Mouse (Mus musculus) hematopoietic stem cell, adult 5-6 weeks (primary cell): ENCODE measurements at regions not wholly inside any gene's neighbourhood (a gene's known extent, or its start where the extent isn't known, plus 50 kb on each side); places are given as distances from the start of the nearest gene placed in this dataset.
"Not testable (repeated sequence)": the region's sequence is repeated elsewhere in the genome, so short reads cannot be mapped to it uniquely, and the experiment has no call there.

Experiments used
- ATAC-seq, 2 experiments: fragments of 125-278 bp in 1 of 2; replicated peaks in 1 of 2; 2 replicates each; pipeline ENCODE4 v1.8.0; 2016 to 2017; ENCODE audit warnings: inconsistent platforms in 2 of 2, mild to moderate bottlenecking in 2 of 2, moderate number of reproducible peaks in 2 of 2, low read depth in 1 of 2, moderate TSS enrichment in 1 of 2; ENCODE audit not compliant: low FRiP score in 2 of 2, poor library complexity in 2 of 2, severe bottlenecking in 2 of 2, insufficient read depth in 1 of 2, low TSS enrichment in 1 of 2

GRCm38 (mm10) chr16:55612001-55612400 is 226.7 kb downstream of the Nfkbiz start:
- ATAC-seq: no peak

GRCm38 (mm10) chr16:55611172-55611571 is 227.5 kb downstream of the Nfkbiz start:
- ATAC-seq: no peak

- peak; percentile 49 to 51; a peak in 2 of 4 replicates for ATAC-seq
Observed at GRCm38 (mm10) chr16:55608361-55608760, 230.3 kb downstream of the Nfkbiz start.

GRCm38 (mm10) chr16:55606447-55607239 is 232.1 kb downstream of the Nfkbiz start:
- no peak for ATAC-seq

GRCm38 (mm10) chr16:55603611-55604010 is 235.1 kb downstream of the Nfkbiz start:
- no peak for ATAC-seq

GRCm38 (mm10) chr16:55589382-55589956 is 249.2 kb downstream of the Nfkbiz start:
- ATAC-seq: no peak

GRCm38 (mm10) chr16:55587138-55587537 is 251.6 kb downstream of the Nfkbiz start:
- ATAC-seq: no peak

- no peak for ATAC-seq
Observed at GRCm38 (mm10) chr16:55582906-55583305, 255.8 kb downstream of the Nfkbiz start.

GRCm38 (mm10) chr16:55582029-55582428 is 256.7 kb downstream of the Nfkbiz start:
- ATAC-seq: no peak

GRCm38 (mm10) chr16:55580827-55581226 is 257.9 kb downstream of the Nfkbiz start:
- ATAC-seq: no peak

- no peak for ATAC-seq
Observed at GRCm38 (mm10) chr16:55578686-55579085, 260.0 kb downstream of the Nfkbiz start.

GRCm38 (mm10) chr16:55575609-55576283 is 263.0 kb downstream of the Nfkbiz start:
- ATAC-seq: not testable (repeated sequence)

GRCm38 (mm10) chr16:55571106-55571505 is 267.6 kb downstream of the Nfkbiz start:
- no peak for ATAC-seq

GRCm38 (mm10) chr16:55570097-55570496 is 268.6 kb downstream of the Nfkbiz start:
- ATAC-seq: no peak

- no peak for ATAC-seq
Observed at GRCm38 (mm10) chr16:55555821-55556535, 258.2 kb upstream of the Zpld1 start.

GRCm38 (mm10) chr16:55555224-55555623 is 257.4 kb upstream of the Zpld1 start:
- peak; percentile 87 to 89 for ATAC-seq

GRCm38 (mm10) chr16:55553896-55554295 is 256.1 kb upstream of the Zpld1 start:
- ATAC-seq: no peak

- no peak for ATAC-seq
Observed at GRCm38 (mm10) chr16:55551348-55551747, 253.6 kb upstream of the Zpld1 start.
